Mouse (Mus musculus): ENCODE results near the gene Gm21818. TPM values are rescaled to one million over a fixed set of nuclear protein-coding genes. Genes with fewer than 3 reads are reported as not detected.
"Not testable (repeated sequence)": the region's sequence is repeated elsewhere in the genome, so short reads cannot be mapped to it uniquely, and the experiment has no call there.

The Gm21818 gene
- total RNA-seq (2021): not detected

GRCm38 (mm10) chr13:120172133-120172532 is at the start of gene Gm21818:
Gene Gm21818, plus strand, starts transcription at chr13:120172433.
- DNase-seq: not testable (repeated sequence)

GRCm38 (mm10) chr13:120139946-120140345 is 32.3 kb upstream of the Gm21818 start, which contains the start of gene Gm20767:
Gene Gm20767, plus strand, starts transcription at chr13:120140246.
- DNase-seq: not testable (repeated sequence)

GRCm38 (mm10) chr13:120142348-120142747 is 29.9 kb upstream of the Gm21818 start:
- not testable (repeated sequence) for DNase-seq

GRCm38 (mm10) chr13:120149660-120150407 is 22.4 kb upstream of the Gm21818 start:
- DNase-seq: not testable (repeated sequence)

- not testable (repeated sequence) for DNase-seq
These were observed 21.6 kb upstream of the Gm21818 start for GRCm38 (mm10) chr13:120150589-120150988.

GRCm38 (mm10) chr13:120168301-120168700 is 3.9 kb upstream of the Gm21818 start:
- DNase-seq: not testable (repeated sequence)

- DNase-seq: not testable (repeated sequence)
These were observed 24.1 kb downstream of the Gm21818 start for GRCm38 (mm10) chr13:120196189-120196821.

- not testable (repeated sequence) for DNase-seq
These were observed 43.6 kb downstream of the Gm21818 start, which contains the start of gene Gm21762 for GRCm38 (mm10) chr13:120215847-120216246. Gene Gm21762, minus strand, starts transcription at chr13:120215947.

GRCm38 (mm10) chr13:120220922-120221321 is 48.7 kb downstream of the Gm21818 start:
- not testable (repeated sequence) for DNase-seq

- DNase-seq: not testable (repeated sequence)
These were observed 50.9 kb downstream of the Gm21818 start for GRCm38 (mm10) chr13:120223012-120223659.

Other genes starting within 250 kb of the Gm21818 start
- not detected for gene Gm21761, start 243.2 kb upstream of the Gm21818 start, total RNA-seq (2021)
- gene B020031M17Rik, start 221.6 kb upstream of the Gm21818 start, total RNA-seq (2021): not detected
- not detected for gene Gm36079, start 145.4 kb upstream of the Gm21818 start, total RNA-seq (2021)
- gene Gm21188, start 120.2 kb upstream of the Gm21818 start, total RNA-seq (2021): not detected
- not detected for gene Gm20767, start 32.2 kb upstream of the Gm21818 start, total RNA-seq (2021)
- gene Gm21762, start 43.5 kb downstream of the Gm21818 start, total RNA-seq (2021): not detected
- gene Gm21731, start 66.7 kb downstream of the Gm21818 start, total RNA-seq (2021): not detected
- gene AF067061, start 90.7 kb downstream of the Gm21818 start, total RNA-seq (2021): not detected
- not detected for gene BC147527, start 128.0 kb downstream of the Gm21818 start, total RNA-seq (2021)
- gene Tcstv3, start 144.4 kb downstream of the Gm21818 start, total RNA-seq (2021): not detected